Mouse (Mus musculus): ENCODE results near the gene Elf1. TPM values are rescaled to one million over a fixed set of nuclear protein-coding genes. Genes with fewer than 3 reads are reported as not detected.

The Elf1 gene
- polyA plus RNA-seq, 1 experiment from 2014 or later = 10.3 TPM

DNA sequence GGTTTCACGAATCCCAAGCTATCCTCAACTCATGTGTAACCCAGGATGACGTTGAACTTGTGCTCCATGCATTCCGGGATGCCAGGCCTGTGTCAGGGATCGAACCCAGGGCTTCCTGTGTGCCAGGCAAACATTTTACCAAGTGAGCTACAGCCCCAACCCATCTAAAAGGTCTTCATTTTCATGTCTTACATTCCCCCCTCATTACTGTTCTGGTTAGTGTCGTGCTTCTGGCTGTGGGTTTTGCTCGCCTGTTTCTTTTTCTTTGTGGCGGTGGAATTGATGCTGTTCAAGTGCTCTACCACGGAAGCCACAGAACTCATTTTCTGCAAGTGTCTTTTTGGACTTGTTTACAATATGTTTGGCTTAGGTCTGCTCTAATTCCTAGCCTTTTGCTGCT, 109.9 kb downstream of the Elf1 start:
- WGBS = 96% methylated on average over 8 of the region's 8 CpGs
- ATAC-seq (ENCODE audit: low FRiP score) = no peak
- Histone ChIP-seq H3K9me3 (replicated peaks) (no peaks in the 10 kb centered on the region), H3K4me1 (peaks cover 21% of the 10 kb centered on the region), H3K9ac (no peak overlapping the region), H3K27me3 (no peaks in the 10 kb centered on the region), H3K4me3 (no peak overlapping the region), H3K27ac (no peak overlapping the region), H3K36me3 (peaks cover 3% of the 10 kb centered on the region; the same call in 1 of the 2 replicates), H3K4me2 (replicated peaks) (no peak overlapping the region)

DNA sequence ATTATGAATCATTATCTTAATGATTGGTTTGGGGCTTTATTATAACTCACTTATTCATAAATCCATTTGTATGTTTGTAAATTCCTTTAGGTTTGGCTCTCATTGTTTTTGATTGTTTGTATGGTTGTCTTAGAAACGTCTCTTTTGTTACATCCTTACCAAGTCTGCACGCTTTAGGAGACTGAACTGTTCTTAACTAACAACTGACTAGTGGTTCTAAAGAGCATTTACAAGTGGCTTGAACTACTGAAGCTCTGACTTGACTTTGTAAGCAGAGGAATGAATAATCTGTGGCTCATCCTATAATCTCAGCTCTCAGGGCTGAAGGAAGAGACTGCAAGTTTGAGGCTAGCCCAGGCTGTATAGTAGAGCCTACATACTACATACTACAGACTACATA, 110.6 kb downstream of the Elf1 start:
- 91% methylated on average over 2 of the region's 2 CpGs for WGBS
- Histone ChIP-seq H3K4me2 (replicated peaks) (no peak overlapping the region), H3K4me3 (no peak overlapping the region), H3K36me3 (peaks cover 8% of the 10 kb centered on the region), H3K27ac (no peak overlapping the region), H3K27me3 (no peaks in the 10 kb centered on the region), H3K4me1 (peaks cover 18% of the 10 kb centered on the region), H3K9ac (no peak overlapping the region), H3K9me3 (replicated peaks) (no peaks in the 10 kb centered on the region)
- no peak for ATAC-seq (ENCODE audit: low FRiP score)

DNA sequence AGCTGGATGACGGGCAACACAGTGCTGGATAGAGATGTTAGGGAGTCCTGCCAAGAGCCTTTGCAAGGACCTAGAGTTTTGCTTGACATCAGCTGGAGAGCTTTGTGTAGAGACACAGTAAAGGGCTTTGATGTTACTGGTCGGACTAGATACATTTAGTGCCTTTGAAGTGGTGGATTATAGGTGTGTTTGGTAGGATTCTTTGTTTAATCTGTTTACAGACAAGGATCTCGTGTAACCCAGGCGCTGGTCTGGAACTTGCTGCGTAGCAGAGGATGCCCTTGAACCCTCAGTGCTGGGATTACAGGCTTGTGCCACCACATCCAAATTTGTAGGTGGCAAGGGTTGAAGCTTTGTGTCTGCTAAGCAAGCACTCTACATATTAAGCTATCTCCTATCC, 113.1 kb downstream of the Elf1 start:
- no peak overlapping the region for H3K9ac ChIP-seq
- H3K27ac ChIP-seq = no peak overlapping the region
- H3K9me3 ChIP-seq (replicated peaks) = no peaks in the 10 kb centered on the region
- H3K4me1 ChIP-seq = peaks cover 9% of the 10 kb centered on the region
- WGBS = 93% methylated on average over 5 of the region's 5 CpGs
- H3K4me2 ChIP-seq (replicated peaks) = no peak overlapping the region
- ATAC-seq (ENCODE audit: low FRiP score) = no peak
- no peaks in the 10 kb centered on the region for H3K27me3 ChIP-seq
- peaks cover 24% of the 10 kb centered on the region for H3K36me3 ChIP-seq
- no peak overlapping the region for H3K4me3 ChIP-seq

DNA sequence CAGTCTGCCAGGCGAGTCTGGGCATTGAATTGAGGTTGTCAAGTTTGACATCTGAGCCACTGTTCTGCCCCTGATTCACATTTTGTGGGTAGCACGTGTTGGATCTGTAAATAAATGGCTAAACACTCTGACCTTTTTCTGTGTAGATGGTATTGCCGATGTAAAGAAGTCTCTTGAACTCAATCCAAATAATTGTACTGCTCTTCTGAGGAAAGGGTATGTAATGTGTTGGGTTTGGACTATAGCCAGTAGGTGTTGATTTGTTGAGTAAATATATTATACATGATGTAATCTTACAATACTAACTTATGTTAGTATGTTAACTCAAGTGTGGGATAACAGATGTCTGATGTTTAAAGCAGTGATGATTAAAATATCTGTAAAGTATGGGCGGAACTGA, 115.6 kb downstream of the Elf1 start:
- H3K4me2 ChIP-seq (replicated peaks) = no peak overlapping the region
- H3K9me3 ChIP-seq (replicated peaks) = no peaks in the 10 kb centered on the region
- H3K4me1 ChIP-seq = no peaks in the 10 kb centered on the region
- no peaks in the 10 kb centered on the region for H3K27me3 ChIP-seq
- no peak overlapping the region for H3K27ac ChIP-seq
- 85% methylated on average over 4 of the region's 4 CpGs for WGBS
- peaks cover 49% of the 10 kb centered on the region for H3K36me3 ChIP-seq
- no peak overlapping the region for H3K9ac ChIP-seq
- no peak for ATAC-seq (ENCODE audit: low FRiP score)
- H3K4me3 ChIP-seq = no peak overlapping the region

DNA sequence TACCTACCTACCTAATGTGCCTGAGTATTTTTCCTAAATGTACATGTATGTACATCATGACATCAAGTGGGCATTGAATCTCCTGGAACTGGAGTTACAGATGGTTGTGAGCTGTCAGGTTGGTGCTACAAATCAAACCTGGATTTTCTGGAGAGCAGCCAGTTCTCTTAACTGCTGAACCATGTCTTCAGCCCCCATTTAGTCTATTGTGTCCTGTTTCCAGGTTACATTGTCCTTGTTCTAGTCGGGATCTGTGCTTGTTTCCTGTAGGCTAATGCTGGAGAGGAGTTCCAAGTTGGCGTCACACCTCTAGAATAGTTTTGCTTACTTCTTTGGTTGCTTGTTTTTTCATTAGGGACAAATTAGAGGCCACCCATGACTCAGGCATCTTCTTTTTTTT, 124.9 kb downstream of the Elf1 start:
- no peak overlapping the region for H3K27ac ChIP-seq
- no peak overlapping the region for H3K4me2 ChIP-seq (replicated peaks)
- H3K36me3 ChIP-seq = peaks cover 72% of the 10 kb centered on the region
- WGBS = 84% methylated on average over 2 of the region's 2 CpGs
- no peaks in the 10 kb centered on the region for H3K9me3 ChIP-seq (replicated peaks)
- no peak overlapping the region for H3K9ac ChIP-seq
- H3K4me3 ChIP-seq = no peak overlapping the region
- no peaks in the 10 kb centered on the region for H3K27me3 ChIP-seq
- H3K4me1 ChIP-seq = no peaks in the 10 kb centered on the region
- ATAC-seq (ENCODE audit: low FRiP score) = no peak

DNA sequence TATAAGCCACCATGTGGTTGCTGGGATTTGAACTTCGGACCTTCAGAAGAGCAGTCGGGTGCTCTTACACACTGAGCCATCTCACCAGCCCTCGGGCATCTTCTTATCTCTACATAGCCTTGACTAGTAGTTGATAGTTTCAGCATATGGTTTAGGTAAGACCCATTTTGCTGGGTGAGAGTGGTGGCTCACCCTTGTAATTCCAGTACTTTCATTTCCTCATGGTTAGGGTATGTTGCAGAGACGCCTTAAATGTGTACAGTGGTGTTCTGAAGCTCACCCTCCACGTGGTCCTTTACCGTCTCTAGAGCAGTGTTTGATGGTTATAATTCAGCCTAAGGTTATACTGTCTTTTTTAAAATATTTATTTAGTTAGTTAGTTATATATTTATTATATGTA, 125.4 kb downstream of the Elf1 start:
- no peak overlapping the region for H3K4me2 ChIP-seq (replicated peaks)
- peaks cover 72% of the 10 kb centered on the region for H3K36me3 ChIP-seq
- no peaks in the 10 kb centered on the region for H3K4me1 ChIP-seq
- H3K9ac ChIP-seq = no peak overlapping the region
- no peaks in the 10 kb centered on the region for H3K9me3 ChIP-seq (replicated peaks)
- WGBS = 94% methylated on average over 6 of the region's 6 CpGs
- no peak overlapping the region for H3K4me3 ChIP-seq
- ATAC-seq (ENCODE audit: low FRiP score) = no peak
- no peaks in the 10 kb centered on the region for H3K27me3 ChIP-seq
- H3K27ac ChIP-seq = no peak overlapping the region

DNA sequence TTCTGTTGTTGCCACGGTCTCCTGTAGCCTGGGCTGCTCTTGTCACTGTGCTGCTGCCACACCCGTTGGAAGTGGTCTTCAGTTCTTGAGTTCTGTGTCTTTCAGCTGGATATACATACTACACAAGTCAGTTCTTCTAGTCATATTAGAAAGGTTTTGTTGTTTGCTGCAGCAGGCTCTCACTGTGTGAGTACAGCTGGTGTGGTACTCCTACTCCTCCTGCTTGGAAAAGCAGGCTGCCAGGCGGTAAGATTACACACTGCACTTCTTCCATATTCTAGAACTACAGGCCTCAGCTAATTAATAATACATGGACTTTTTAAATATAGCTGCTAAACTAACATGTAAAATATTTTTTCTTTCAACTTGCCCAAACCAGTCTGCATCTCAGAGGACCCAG, 125.9 kb downstream of the Elf1 start:
- H3K36me3 ChIP-seq = peaks cover 71% of the 10 kb centered on the region
- whole genome bisulfite sequencing = 94% methylated on average over 3 of the region's 3 CpGs
- H3K27ac ChIP-seq = no peak overlapping the region
- no peaks in the 10 kb centered on the region for H3K4me1 ChIP-seq
- no peak for ATAC-seq (ENCODE audit: low FRiP score)
- no peaks in the 10 kb centered on the region for H3K27me3 ChIP-seq
- no peak overlapping the region for H3K9ac ChIP-seq
- no peak overlapping the region for H3K4me3 ChIP-seq
- H3K4me2 ChIP-seq (replicated peaks) = no peak overlapping the region
- H3K9me3 ChIP-seq (replicated peaks) = no peaks in the 10 kb centered on the region

DNA sequence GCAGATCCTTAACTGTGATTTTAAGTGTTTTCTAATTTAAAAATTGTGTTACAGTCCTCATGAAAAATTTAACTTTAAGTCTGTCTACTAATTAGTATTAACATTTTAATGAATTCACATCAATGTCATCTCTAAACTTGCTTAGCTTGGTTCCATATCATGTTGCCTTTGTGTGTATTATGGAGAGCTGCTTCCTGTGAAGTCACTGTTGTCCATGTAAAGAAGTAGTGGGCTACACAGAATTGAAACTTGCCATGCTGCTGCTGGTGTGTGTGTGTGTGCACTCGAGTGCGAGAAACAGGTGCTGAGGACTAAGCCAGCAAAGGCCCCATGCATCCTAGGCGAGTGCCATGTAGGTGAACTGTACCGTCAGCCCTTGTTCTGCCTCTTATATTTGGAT, 126.4 kb downstream of the Elf1 start:
- ATAC-seq (ENCODE audit: low FRiP score) = no peak
- 96% methylated on average over 4 of the region's 4 CpGs for WGBS
- Histone ChIP-seq H3K4me1 (no peaks in the 10 kb centered on the region), H3K9me3 (replicated peaks) (no peaks in the 10 kb centered on the region), H3K4me3 (no peak overlapping the region), H3K4me2 (replicated peaks) (no peak overlapping the region), H3K27ac (no peak overlapping the region), H3K27me3 (no peaks in the 10 kb centered on the region), H3K9ac (no peak overlapping the region), H3K36me3 (peaks cover 71% of the 10 kb centered on the region)

DNA sequence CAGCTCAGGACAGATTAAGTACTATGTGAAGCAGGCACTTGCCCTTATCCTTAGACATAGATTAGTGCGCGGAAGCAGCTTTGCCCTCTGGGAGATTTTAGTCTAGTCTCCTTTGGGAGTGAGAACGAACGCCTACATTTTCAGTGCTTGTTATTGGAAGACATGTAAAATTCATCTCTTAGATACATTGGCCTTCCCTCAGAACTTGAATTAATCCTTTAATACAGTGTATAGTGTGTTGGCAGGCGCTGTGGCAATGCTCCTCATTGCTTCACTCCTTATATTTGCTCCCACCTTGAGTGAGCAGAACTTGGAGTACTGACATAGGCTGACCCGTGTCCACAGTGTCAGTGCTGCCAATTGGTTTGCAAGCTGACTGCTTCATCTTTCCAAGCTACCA, 127.3 kb downstream of the Elf1 start:
- no peak overlapping the region for H3K4me2 ChIP-seq (replicated peaks)
- H3K4me1 ChIP-seq = no peaks in the 10 kb centered on the region
- no peaks in the 10 kb centered on the region for H3K9me3 ChIP-seq (replicated peaks)
- H3K4me3 ChIP-seq = no peak overlapping the region
- WGBS = 92% methylated on average over 6 of the region's 6 CpGs
- H3K27me3 ChIP-seq = no peaks in the 10 kb centered on the region
- H3K9ac ChIP-seq = no peak overlapping the region
- no peak overlapping the region for H3K27ac ChIP-seq
- no peak for ATAC-seq (ENCODE audit: low FRiP score)
- H3K36me3 ChIP-seq = peaks cover 74% of the 10 kb centered on the region

DNA sequence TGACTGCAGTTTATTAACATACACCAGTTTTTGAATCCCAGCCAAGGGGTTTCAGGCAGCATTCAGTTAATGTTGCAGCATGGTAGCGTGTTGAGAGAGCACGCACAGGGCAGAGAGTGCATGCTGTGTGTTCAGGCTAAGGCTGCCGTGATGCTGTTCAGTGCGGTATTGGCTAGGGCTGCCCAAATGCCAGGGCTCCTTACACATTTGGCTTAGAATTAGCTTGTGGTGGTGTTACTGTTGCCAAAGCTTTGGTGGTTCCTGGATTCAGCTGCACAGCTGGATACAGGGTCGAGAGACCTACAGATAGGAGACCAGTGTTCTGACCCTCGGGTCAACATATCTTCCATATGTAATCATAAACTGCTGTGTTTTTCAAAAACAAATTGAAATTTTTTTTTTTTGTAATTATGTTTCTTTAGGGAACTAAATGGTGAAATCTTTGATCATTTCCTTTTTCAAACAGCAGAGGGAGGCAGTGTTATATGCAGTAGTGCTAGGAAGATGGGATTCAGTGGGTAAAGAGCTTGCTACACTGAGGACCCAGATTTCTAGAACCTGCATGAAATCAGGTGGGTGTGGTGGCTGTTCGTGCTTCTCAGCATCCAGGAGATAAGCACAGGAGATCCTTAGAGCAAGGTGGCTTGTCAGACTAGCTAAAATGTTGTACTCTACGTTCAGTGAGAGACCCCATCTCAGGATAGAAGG, 136.3 kb downstream of the Elf1 start:
- no peak overlapping the region for H3K27ac ChIP-seq
- 85% methylated on average over 8 of the region's 8 CpGs for WGBS
- no peaks in the 10 kb centered on the region for H3K27me3 ChIP-seq
- no peak for ATAC-seq (ENCODE audit: low FRiP score)
- no peak overlapping the region for H3K4me3 ChIP-seq
- H3K4me1 ChIP-seq = no peaks in the 10 kb centered on the region
- peaks cover 51% of the 10 kb centered on the region for H3K36me3 ChIP-seq
- no peaks in the 10 kb centered on the region for H3K9me3 ChIP-seq (replicated peaks)
- H3K4me2 ChIP-seq (replicated peaks) = no peak overlapping the region
- H3K9ac ChIP-seq = no peak overlapping the region

DNA sequence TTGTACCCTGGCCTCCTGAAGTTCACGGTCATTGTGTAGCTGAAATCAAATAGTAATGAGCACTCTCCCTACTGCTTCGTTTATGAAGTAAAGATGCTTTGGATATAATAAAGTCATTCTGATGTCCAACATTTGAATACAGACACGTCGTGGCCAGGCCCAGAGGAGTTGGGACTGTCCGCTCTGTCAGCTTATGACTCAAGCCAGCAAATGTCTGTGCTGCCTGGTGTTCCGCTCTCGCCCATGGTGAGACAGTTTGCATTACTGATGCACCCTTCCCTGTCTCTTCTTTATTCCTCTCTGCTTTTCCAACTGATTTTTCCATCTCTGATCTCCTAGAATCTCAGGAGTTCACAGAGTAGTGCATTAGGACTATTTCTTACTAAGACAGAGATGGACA, 138.8 kb downstream of the Elf1 start:
- H3K4me2 ChIP-seq (replicated peaks) = no peak overlapping the region
- H3K27ac ChIP-seq = no peak overlapping the region
- no peaks in the 10 kb centered on the region for H3K9me3 ChIP-seq (replicated peaks)
- no peaks in the 10 kb centered on the region for H3K27me3 ChIP-seq
- peaks cover 45% of the 10 kb centered on the region for H3K36me3 ChIP-seq
- H3K4me1 ChIP-seq = no peaks in the 10 kb centered on the region
- no peak for ATAC-seq (ENCODE audit: low FRiP score)
- H3K4me3 ChIP-seq = no peak overlapping the region
- H3K9ac ChIP-seq = no peak overlapping the region
- 91% methylated on average over 7 of the region's 7 CpGs for WGBS

DNA sequence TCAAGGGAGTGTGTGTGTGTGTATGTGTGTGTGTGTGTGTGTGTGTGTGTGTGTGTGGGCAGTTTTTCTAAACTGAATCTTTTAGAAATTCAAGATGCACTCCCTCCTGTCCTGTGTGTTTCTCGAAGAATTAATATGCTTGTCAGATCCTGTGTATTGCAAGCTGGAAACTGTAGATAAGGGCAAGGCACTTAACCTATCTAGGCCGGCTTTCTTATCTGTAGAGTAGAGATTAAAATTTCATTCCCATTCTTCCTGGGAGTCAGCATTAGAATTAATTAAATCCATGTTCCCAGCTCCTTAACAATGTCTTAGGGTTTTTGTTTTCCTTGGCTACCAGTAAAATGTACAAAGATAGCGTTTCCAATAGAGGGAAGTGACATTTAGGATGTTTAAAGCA, 140.1 kb downstream of the Elf1 start:
- Histone ChIP-seq H3K4me1 (no peaks in the 10 kb centered on the region), H3K9me3 (replicated peaks) (no peaks in the 10 kb centered on the region; the same call in 1 of the 2 replicates), H3K27ac (no peak overlapping the region), H3K4me3 (no peak overlapping the region), H3K27me3 (no peaks in the 10 kb centered on the region), H3K36me3 (peaks cover 53% of the 10 kb centered on the region), H3K4me2 (replicated peaks) (no peak overlapping the region), H3K9ac (no peak overlapping the region)
- ATAC-seq (ENCODE audit: low FRiP score) = no peak
- WGBS = 82% methylated on average over 3 of the region's 3 CpGs
